Mouse (Mus musculus): ENCODE measurements around the gene Cntnap2. TPM values are rescaled to one million over a fixed set of nuclear protein-coding genes. Genes with fewer than 3 reads are reported as not detected.

Gene Cntnap2
- total and polyA plus RNA-seq, 3 experiments: 0.05 TPM; not detected in 2

GRCm38 (mm10) chr6:45389034-45389433, 329.9 kb downstream of the Cntnap2 start:
- no peak for TF ChIP-seq CTCF (IDR thresholded peaks at IDR 0.05; ENCODE audit: low read depth, low read length)
- ATAC-seq (ENCODE audit: extremely low read depth, insufficient number of reproducible peaks, low FRiP score, poor library complexity, severe bottlenecking): no peak

DNA sequence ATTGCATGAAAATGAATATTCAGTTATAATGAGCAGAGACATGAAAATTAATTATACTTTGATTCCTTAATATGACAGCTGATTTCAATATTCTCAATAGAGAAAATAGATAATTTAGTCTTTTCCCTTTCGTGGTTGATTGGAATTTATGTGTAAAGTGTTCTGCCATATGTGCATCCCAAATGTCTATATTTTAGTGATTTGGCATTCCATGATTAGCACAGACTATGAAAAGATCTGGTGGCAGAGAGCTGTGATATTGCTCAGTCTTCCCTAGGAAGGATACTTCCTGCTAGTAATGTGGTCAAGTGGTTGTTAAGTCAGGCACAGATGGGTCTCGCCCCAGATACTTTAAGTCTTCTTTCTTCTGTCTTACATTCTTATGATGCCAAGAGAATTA, 354.5 kb downstream of the Cntnap2 start:
- ATAC-seq (ENCODE audit: extremely low read depth, insufficient number of reproducible peaks, low FRiP score, poor library complexity, severe bottlenecking) (no peak), DNase-seq (ENCODE audit: low spot score) (no peak)
- no peak for TF ChIP-seq CTCF (IDR thresholded peaks at IDR 0.05; ENCODE audit: low read depth, low read length)
- TF ChIP-seq POLR2AphosphoS5 (IDR thresholded peaks at IDR 0.05; ENCODE audit: insufficient replicate concordance, low read depth, low read length): no peak
- TF ChIP-seq GATA1 (IDR thresholded peaks at IDR 0.05; ENCODE audit: borderline replicate concordance, low read length): no peak
- no peak for TF ChIP-seq TAL1 (conservative IDR thresholded peaks at IDR 0.05; ENCODE audit: low read depth, low read length)
- no peak for TF ChIP-seq GATA2 (IDR thresholded peaks at IDR 0.05; ENCODE audit: borderline replicate concordance, low read depth, low read length)
- Histone ChIP-seq H3K36me3 (replicated peaks) (no peaks in the 10 kb centered on the region), H3K4me3 (ENCODE audit: low read depth, low read length) (no peak overlapping the region), H3K27me3 (ENCODE audit: insufficient read depth, low read length) (no peaks in the 10 kb centered on the region), H3K9me3 (replicated peaks) (no peaks in the 10 kb centered on the region), H3K4me1 (ENCODE audit: insufficient read depth, low read depth, low read length) (no peaks in the 10 kb centered on the region)

More at GRCm38 (mm10) chr6:45389034-45389433, 329.9 kb downstream of the Cntnap2 start:
- Histone ChIP-seq H3K4me3 (ENCODE audit: low read depth, low read length) (no peak overlapping the region), H3K27me3 (ENCODE audit: insufficient read depth, low read length) (no peaks in the 10 kb centered on the region), H3K36me3 (replicated peaks) (no peaks in the 10 kb centered on the region), H3K9me3 (replicated peaks) (no peaks in the 10 kb centered on the region), H3K4me1 (ENCODE audit: insufficient read depth, low read depth, low read length) (no peaks in the 10 kb centered on the region)
- DNase-seq (ENCODE audit: low spot score): no peak

DNA sequence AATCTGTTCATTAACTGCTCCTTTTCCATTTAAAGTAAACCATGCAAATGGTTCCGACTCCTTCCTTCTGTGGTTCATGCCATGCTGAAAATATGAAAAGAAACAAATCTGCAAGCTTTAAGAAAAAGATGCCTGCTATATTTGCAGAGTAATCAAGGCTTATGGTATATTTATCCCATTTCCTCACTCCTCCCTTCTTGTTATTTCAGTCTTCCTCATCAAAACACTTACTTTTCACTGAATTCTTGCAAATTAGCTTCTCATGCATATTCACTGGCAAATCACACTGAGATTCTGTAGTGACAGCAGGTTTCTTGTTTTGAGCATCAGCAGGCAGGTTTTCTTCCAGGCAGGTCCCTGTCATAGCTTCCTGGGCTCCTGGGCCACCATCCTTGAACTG, 396.3 kb downstream of the Cntnap2 start:
- DNase-seq (ENCODE audit: low spot score): no peak
- H3K27me3 ChIP-seq (ENCODE audit: insufficient read depth, low read length): no peaks in the 10 kb centered on the region
- no peak overlapping the region for H3K4me3 ChIP-seq (ENCODE audit: low read depth, low read length)
- TF ChIP-seq GATA2 (IDR thresholded peaks at IDR 0.05; ENCODE audit: borderline replicate concordance, low read depth, low read length): no peak
- no peak for TF ChIP-seq CTCF (IDR thresholded peaks at IDR 0.05; ENCODE audit: low read depth, low read length)
- TF ChIP-seq GATA1 (IDR thresholded peaks at IDR 0.05; ENCODE audit: borderline replicate concordance, low read length): no peak
- TF ChIP-seq TAL1 (conservative IDR thresholded peaks at IDR 0.05; ENCODE audit: low read depth, low read length): no peak
- TF ChIP-seq POLR2AphosphoS5 (IDR thresholded peaks at IDR 0.05; ENCODE audit: insufficient replicate concordance, low read depth, low read length): no peak
- no peak for ATAC-seq (ENCODE audit: extremely low read depth, insufficient number of reproducible peaks, low FRiP score, poor library complexity, severe bottlenecking)
- H3K4me1 ChIP-seq (ENCODE audit: insufficient read depth, low read depth, low read length): no peaks in the 10 kb centered on the region
- H3K9me3 ChIP-seq (replicated peaks): no peaks in the 10 kb centered on the region
- no peaks in the 10 kb centered on the region for H3K36me3 ChIP-seq (replicated peaks)

DNA sequence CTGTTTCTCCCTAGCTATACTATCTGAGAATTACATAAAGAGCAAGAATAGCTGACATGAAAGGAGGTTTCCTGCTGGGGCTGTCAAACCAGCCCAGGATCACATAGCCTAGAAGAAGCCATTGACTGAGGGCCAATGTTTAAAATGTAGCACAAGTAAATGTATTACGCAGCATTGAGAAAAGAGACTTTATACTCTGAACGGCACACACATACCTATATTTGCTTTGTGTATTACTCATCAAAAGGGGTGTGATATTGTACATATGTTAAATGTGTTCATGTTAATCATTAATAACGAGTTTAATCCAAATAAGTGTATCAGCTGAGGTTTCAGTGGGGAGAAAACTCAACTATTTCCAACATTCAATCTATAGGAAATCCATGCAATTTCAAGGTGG, 459.1 kb downstream of the Cntnap2 start:
- Histone ChIP-seq H3K4me1 (ENCODE audit: insufficient read depth, low read depth, low read length) (no peaks in the 10 kb centered on the region), H3K4me3 (ENCODE audit: low read depth, low read length) (no peak overlapping the region), H3K9me3 (replicated peaks) (no peaks in the 10 kb centered on the region), H3K36me3 (replicated peaks) (no peaks in the 10 kb centered on the region), H3K27me3 (ENCODE audit: insufficient read depth, low read length) (no peaks in the 10 kb centered on the region)
- TF ChIP-seq TAL1 (conservative IDR thresholded peaks at IDR 0.05; ENCODE audit: low read depth, low read length) (no peak), POLR2AphosphoS5 (IDR thresholded peaks at IDR 0.05; ENCODE audit: insufficient replicate concordance, low read depth, low read length) (no peak), CTCF (IDR thresholded peaks at IDR 0.05; ENCODE audit: low read depth, low read length) (no peak), GATA1 (IDR thresholded peaks at IDR 0.05; ENCODE audit: borderline replicate concordance, low read length) (no peak), GATA2 (IDR thresholded peaks at IDR 0.05; ENCODE audit: borderline replicate concordance, low read depth, low read length) (no peak)
- DNase-seq (ENCODE audit: low spot score): no peak
- ATAC-seq (ENCODE audit: extremely low read depth, insufficient number of reproducible peaks, low FRiP score, poor library complexity, severe bottlenecking): no peak

DNA sequence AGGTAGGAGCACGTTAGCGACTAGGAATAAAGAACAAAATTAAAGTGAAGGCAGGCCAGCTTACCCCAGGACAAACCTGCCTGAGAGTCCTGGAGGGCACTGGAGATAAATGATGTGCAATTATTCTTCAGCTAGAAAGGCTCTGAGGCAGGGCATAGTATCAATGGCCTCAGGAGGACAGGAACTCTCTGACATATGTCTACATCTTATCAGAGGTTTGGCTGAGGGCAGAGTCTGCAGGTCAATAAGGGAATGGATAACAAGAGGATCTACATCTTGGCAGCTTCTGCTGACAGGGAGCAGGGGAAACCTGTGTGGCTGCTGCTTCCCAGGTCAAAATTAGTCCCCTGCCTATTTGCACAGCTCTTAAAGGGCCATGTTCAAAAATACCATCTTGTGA, 477.8 kb downstream of the Cntnap2 start:
- Histone ChIP-seq H3K9me3 (replicated peaks) (no peaks in the 10 kb centered on the region), H3K36me3 (replicated peaks) (no peaks in the 10 kb centered on the region), H3K4me1 (ENCODE audit: insufficient read depth, low read depth, low read length) (no peaks in the 10 kb centered on the region), H3K4me3 (ENCODE audit: low read depth, low read length) (no peak overlapping the region), H3K27me3 (ENCODE audit: insufficient read depth, low read length) (no peaks in the 10 kb centered on the region)
- ATAC-seq (ENCODE audit: extremely low read depth, insufficient number of reproducible peaks, low FRiP score, poor library complexity, severe bottlenecking) (no peak), DNase-seq (ENCODE audit: low spot score) (no peak)
- no peak for TF ChIP-seq CTCF (IDR thresholded peaks at IDR 0.05; ENCODE audit: low read depth, low read length)
- TF ChIP-seq TAL1 (conservative IDR thresholded peaks at IDR 0.05; ENCODE audit: low read depth, low read length): no peak
- TF ChIP-seq POLR2AphosphoS5 (IDR thresholded peaks at IDR 0.05; ENCODE audit: insufficient replicate concordance, low read depth, low read length): no peak
- TF ChIP-seq GATA2 (IDR thresholded peaks at IDR 0.05; ENCODE audit: borderline replicate concordance, low read depth, low read length): no peak
- no peak for TF ChIP-seq GATA1 (IDR thresholded peaks at IDR 0.05; ENCODE audit: borderline replicate concordance, low read length)

DNA sequence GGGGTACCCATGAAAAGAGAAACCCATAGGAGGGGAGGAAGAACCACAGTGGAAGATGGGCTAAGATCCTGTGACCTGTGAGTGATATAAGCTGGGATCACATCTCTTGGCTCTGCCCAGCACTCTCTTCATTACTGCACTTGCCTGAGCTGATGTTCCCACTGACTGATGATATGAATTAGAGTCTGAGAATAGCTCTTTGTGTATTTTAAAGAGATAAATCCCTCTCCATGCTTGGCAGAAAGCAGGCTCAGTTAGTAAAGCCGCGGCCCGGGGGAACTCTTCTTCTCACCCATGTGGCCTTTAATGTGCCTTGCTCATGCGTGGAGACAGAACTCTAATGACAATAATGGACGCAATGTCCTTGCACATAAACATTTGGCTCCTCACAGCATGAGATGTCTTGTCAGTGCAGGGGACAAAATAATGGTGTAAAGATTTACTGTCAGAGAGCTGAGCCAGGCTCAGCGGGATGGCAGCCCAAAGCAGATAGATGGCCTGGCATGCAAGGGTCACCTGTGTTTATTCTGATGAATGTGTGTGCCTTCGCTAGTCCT, 485.2 kb downstream of the Cntnap2 start:
- H3K27me3 ChIP-seq (ENCODE audit: insufficient read depth, low read length): no peaks in the 10 kb centered on the region

More for the DNA sequence above, 485.2 kb downstream of the Cntnap2 start:
- ATAC-seq (ENCODE audit: extremely low read depth, insufficient number of reproducible peaks, low FRiP score, poor library complexity, severe bottlenecking) (no peak), DNase-seq (ENCODE audit: low spot score) (no peak)
- Histone ChIP-seq H3K9me3 (replicated peaks) (no peaks in the 10 kb centered on the region), H3K4me1 (ENCODE audit: insufficient read depth, low read depth, low read length) (no peaks in the 10 kb centered on the region), H3K36me3 (replicated peaks) (no peaks in the 10 kb centered on the region), H3K4me3 (ENCODE audit: low read depth, low read length) (no peak overlapping the region)
- TF ChIP-seq GATA1 (IDR thresholded peaks at IDR 0.05; ENCODE audit: borderline replicate concordance, low read length) (no peak), POLR2AphosphoS5 (IDR thresholded peaks at IDR 0.05; ENCODE audit: insufficient replicate concordance, low read depth, low read length) (no peak), TAL1 (conservative IDR thresholded peaks at IDR 0.05; ENCODE audit: low read depth, low read length) (no peak), CTCF (IDR thresholded peaks at IDR 0.05; ENCODE audit: low read depth, low read length) (no peak), GATA2 (IDR thresholded peaks at IDR 0.05; ENCODE audit: borderline replicate concordance, low read depth, low read length) (no peak)

All from G1E (cell line).